Mouse (Mus musculus) central nervous system, embryonic 18 days (tissue): ENCODE data around the gene Gm4305. TPM values are rescaled to one million over a fixed set of nuclear protein-coding genes. Genes with fewer than 3 reads are reported as not detected.

ENCODE experiments used
- polyA plus RNA-seq: library from polyadenylated mRNA; depleted of rRNA; stranded (reverse); fragments of >200 nt; gene quantifications from 2 replicates; pipeline ENCODE4 v1.2.3, GENCODE M21; 2012; rRNA removed

Gene Gm4305
- not detected in 2 replicates for polyA plus RNA-seq

GRCm38 (mm10) chr10:100350793-100351192 lies at the start of gene Gm4305:
Gene Gm4305, plus strand, starts transcription at chr10:100351093.

GRCm38 (mm10) chr10:100335376-100335775 lies 15.5 kb upstream of the Gm4305 start, which contains the start of gene Gm4301:
Gene Gm4301, plus strand, starts transcription at chr10:100335676.

GRCm38 (mm10) chr10:100340536-100340935 lies 10.4 kb upstream of the Gm4305 start, which contains the start of gene Gm4302:
Gene Gm4302, plus strand, starts transcription at chr10:100340836.

GRCm38 (mm10) chr10:100345672-100346071 lies 5.2 kb upstream of the Gm4305 start, which contains the start of gene Gm4303:
Gene Gm4303, plus strand, starts transcription at chr10:100345972.

GRCm38 (mm10) chr10:100361038-100361437 lies 10.1 kb downstream of the Gm4305 start, which contains the start of gene Gm4307:
Gene Gm4307, plus strand, starts transcription at chr10:100361338.

GRCm38 (mm10) chr10:100382460-100382859 lies 31.6 kb downstream of the Gm4305 start, which contains the start of gene Gm4312:
Gene Gm4312, minus strand, starts transcription at chr10:100382560.

Other genes with a start within 250 kb of the Gm4305 start
- not detected in 2 replicates for gene Gm4301, start 15.4 kb upstream of the Gm4305 start, polyA plus RNA-seq
- gene Gm4302, start 10.3 kb upstream of the Gm4305 start, polyA plus RNA-seq: not detected in 2 replicates
- gene Gm4303, start 5.1 kb upstream of the Gm4305 start, polyA plus RNA-seq: not detected in 2 replicates
- not detected in 2 replicates for gene Gm4307, start 10.2 kb downstream of the Gm4305 start, polyA plus RNA-seq
- not detected in 2 replicates for gene Gm4312, start 31.5 kb downstream of the Gm4305 start, polyA plus RNA-seq
- 8.2 and 9.5 TPM in 2 replicates for gene Tmtc3, start 136.3 kb downstream of the Gm4305 start, polyA plus RNA-seq
- gene Cep290, start 136.5 kb downstream of the Gm4305 start, polyA plus RNA-seq: 5.5 and 6.4 TPM in 2 replicates
- 20.8 and 27.4 TPM in 2 replicates for gene 4930430F08Rik, start 239.3 kb downstream of the Gm4305 start, polyA plus RNA-seq
- gene 1700017N19Rik, start 239.4 kb downstream of the Gm4305 start, polyA plus RNA-seq: 0.05 TPM in 1 of 2 replicates, not detected in the other